Mouse (Mus musculus): Measurements from ENCODE around the gene Sf3a2.

- no peak for TF ChIP-seq CTCF (IDR thresholded peaks at IDR 0.05; ENCODE audit: control insufficient read depth, insufficient read depth, insufficient replicate concordance, low read depth, low read length)
- peak; percentile 79 for TF ChIP-seq POLR2A (IDR thresholded peaks at IDR 0.05; ENCODE audit: control insufficient read depth, low read depth, low read length)
These were observed 43.3 kb upstream of the Sf3a2 start, which contains the start of gene Dot1l for GRCm38 (mm10) chr10:80754594-80755290.
